Mouse (Mus musculus) myocyte (in vitro differentiated cells): ENCODE measurements around the gene Haghl. TPM values are rescaled to one million over a fixed set of nuclear protein-coding genes. Genes with fewer than 3 reads are reported as not detected.
A peak's percentile ranks its signal among the peaks of the same experiment; 100 is the strongest.

Experiments
- H3K27me3 ChIP-seq: one replicate; pipeline ENCODE4 v1.6.1; 2011; ENCODE audit not compliant: control insufficient read depth, insufficient read depth, insufficient read length
- H3K36me3 ChIP-seq: one replicate; pipeline ENCODE4 v1.6.1; 2011; ENCODE audit not compliant: control insufficient read depth, insufficient read depth
- H3K4me2 ChIP-seq: one replicate; pipeline ENCODE4 v1.6.1; 2011; ENCODE audit warnings: low read depth, control low read depth
- H3K4me3 ChIP-seq: one replicate; pipeline ENCODE4 v1.5.1; 2011; ENCODE audit warnings: mild to moderate bottlenecking, control low read depth, moderate library complexity
- H3K79me2 ChIP-seq: one replicate; pipeline ENCODE4 v1.6.1; 2011; ENCODE audit not compliant: control insufficient read depth, insufficient read depth
- H3ac ChIP-seq: one replicate; pipeline ENCODE4 v1.6.1; 2011; ENCODE audit not compliant: control insufficient read depth, insufficient read length
- CEBPB ChIP-seq: IDR thresholded peaks from 2 replicates; pipeline ENCODE4 v1.6.1; 2011; ENCODE audit warnings: mild to moderate bottlenecking, moderate library complexity; ENCODE audit not compliant: poor library complexity, insufficient read depth, severe bottlenecking
- E2F4 ChIP-seq: IDR thresholded peaks from one replicate; pipeline ENCODE4 v1.6.1; 2011; ENCODE audit warnings: mild to moderate bottlenecking, control low read depth, moderate library complexity; ENCODE audit not compliant: insufficient read depth
- MAX ChIP-seq: IDR thresholded peaks from one replicate; pipeline ENCODE4 v1.6.1; 2011; ENCODE audit warnings: low read depth, mild to moderate bottlenecking, control low read depth
- MYOD1 ChIP-seq, 3 experiments: IDR thresholded peaks; one replicate each; pipeline ENCODE4 v1.6.1; 2011; ENCODE audit warnings: control low read depth in 2 of 3, low read depth in 2 of 3, mild to moderate bottlenecking in 2 of 3, moderate library complexity in 1 of 3; ENCODE audit not compliant: insufficient read length in 2 of 3, control insufficient read depth in 1 of 3
- MYOG ChIP-seq, 3 experiments: IDR thresholded peaks; one replicate each; pipeline ENCODE4 v1.6.1; 2011; ENCODE audit warnings: control low read depth in 2 of 3, low read depth in 2 of 3, mild to moderate bottlenecking in 2 of 3; ENCODE audit not compliant: insufficient read length in 2 of 3, control insufficient read depth in 1 of 3, insufficient read depth in 1 of 3
- POLR2A ChIP-seq: IDR thresholded peaks from one replicate; pipeline ENCODE4 v1.6.1; 2011; ENCODE audit warnings: low read depth, mild to moderate bottlenecking, control low read depth, moderate library complexity; ENCODE audit not compliant: insufficient read length
- POLR2AphosphoS2 ChIP-seq: IDR thresholded peaks from one replicate; pipeline ENCODE4 v1.6.1; 2011; ENCODE audit warnings: low read depth, control low read depth; ENCODE audit not compliant: insufficient read length
- REST ChIP-seq: IDR thresholded peaks from one replicate; pipeline ENCODE4 v1.6.1; 2011; ENCODE audit warnings: mild to moderate bottlenecking, control low read depth, moderate library complexity; ENCODE audit not compliant: insufficient read depth, insufficient read length
- SRF ChIP-seq: IDR thresholded peaks from one replicate; pipeline ENCODE4 v1.6.1; 2011; ENCODE audit warnings: low read depth; ENCODE audit not compliant: control insufficient read depth, insufficient read length
- TCF12 ChIP-seq: IDR thresholded peaks from one replicate; pipeline ENCODE4 v1.6.1; 2011; ENCODE audit warnings: mild to moderate bottlenecking, control low read depth; ENCODE audit not compliant: poor library complexity, insufficient read depth, severe bottlenecking
- TCF3 ChIP-seq: IDR thresholded peaks from one replicate; pipeline ENCODE4 v1.6.1; 2011; ENCODE audit warnings: low read depth, control low read depth; ENCODE audit not compliant: insufficient read length
- USF1 ChIP-seq: IDR thresholded peaks from one replicate; pipeline ENCODE4 v1.6.1; 2011; ENCODE audit warnings: low read depth, mild to moderate bottlenecking, control low read depth, moderate library complexity
- polyA plus RNA-seq: library from polyadenylated mRNA; unstranded; fragments of >200 nt; fragmentation: generic; extraction: Trizol; gene quantifications from one replicate; pipeline ENCODE4 v1.2.1, GENCODE M21; 2012; ENCODE audit warnings: missing spikeins

The Haghl gene
- polyA plus RNA-seq, 1 experiment, result 29.8 TPM

- no peaks in the 10 kb centered on the region for H3K27me3 ChIP-seq
- peak overlapping the region; percentile 34 for H3K4me2 ChIP-seq
- TF ChIP-seq REST, result no peak
- no peak for TF ChIP-seq USF1
- peak in 1 of 3 experiments; percentile 58 for TF ChIP-seq MYOD1 (IDR thresholded peaks at IDR 0.05; ENCODE audit: control insufficient read depth in 1 of 3, insufficient read length in 2 of 3, low read depth in 2 of 3)
- no peak for TF ChIP-seq POLR2A
- TF ChIP-seq POLR2AphosphoS2, result no peak
- TF ChIP-seq TCF12, result no peak
- peak in 1 of 3 experiments; percentile 61 for TF ChIP-seq MYOG (IDR thresholded peaks at IDR 0.05; ENCODE audit: control insufficient read depth in 1 of 3, insufficient read depth in 1 of 3, insufficient read length in 2 of 3, low read depth in 2 of 3)
- no peak for TF ChIP-seq SRF
- TF ChIP-seq MAX, result no peak
- no peak for TF ChIP-seq CEBPB
- TF ChIP-seq TCF3, result no peak
- TF ChIP-seq E2F4, result no peak
- no peak overlapping the region for H3K4me3 ChIP-seq
- H3K79me2 ChIP-seq, result no peaks in the 10 kb centered on the region
- H3ac ChIP-seq, result no peak overlapping the region
- no peaks in the 10 kb centered on the region for H3K36me3 ChIP-seq
Measured at GRCm38 (mm10) chr17:25761561-25761970, 23.9 kb downstream of the Haghl start.

DNA sequence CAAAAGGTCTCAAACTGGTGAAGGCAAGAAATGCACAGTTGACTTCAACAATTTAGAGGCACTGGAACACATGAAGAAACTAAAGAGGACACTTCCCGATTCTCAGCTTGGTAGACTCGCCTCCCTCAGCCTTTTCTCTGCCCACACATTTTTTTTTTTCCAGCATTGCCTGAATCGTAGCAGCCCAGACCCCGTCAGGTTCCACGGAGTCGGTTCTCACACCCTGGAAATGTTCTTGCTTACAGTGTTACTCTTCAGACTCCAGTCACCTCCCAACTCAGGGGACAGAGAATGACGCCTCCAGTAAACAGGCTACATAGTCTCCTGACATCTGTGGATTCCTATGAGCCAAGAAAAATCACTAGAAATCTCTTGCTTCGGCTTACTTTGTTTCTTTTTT is 25.3 kb downstream of the Haghl start:
- H3K79me2 ChIP-seq, result no peaks in the 10 kb centered on the region
- H3K27me3 ChIP-seq, result no peaks in the 10 kb centered on the region
- no peak overlapping the region for H3K4me3 ChIP-seq
- H3K4me2 ChIP-seq, result no peak overlapping the region
- no peak overlapping the region for H3ac ChIP-seq
- TF ChIP-seq MYOD1 (IDR thresholded peaks at IDR 0.05; ENCODE audit: control insufficient read depth in 1 of 3, insufficient read length in 2 of 3, low read depth in 2 of 3) (no peak), MAX (no peak), E2F4 (no peak), SRF (no peak), USF1 (no peak), REST (no peak), POLR2A (no peak)
- H3K36me3 ChIP-seq, result no peaks in the 10 kb centered on the region

- no peaks in the 10 kb centered on the region for H3K36me3 ChIP-seq
- no peaks in the 10 kb centered on the region for H3K27me3 ChIP-seq
- no peaks in the 10 kb centered on the region for H3K79me2 ChIP-seq
- no peak for TF ChIP-seq MAX
- no peak for TF ChIP-seq POLR2AphosphoS2
- TF ChIP-seq MYOD1 (IDR thresholded peaks at IDR 0.05; ENCODE audit: control insufficient read depth in 1 of 3, insufficient read length in 2 of 3, low read depth in 2 of 3), result no peak
- TF ChIP-seq REST, result no peak
- no peak for TF ChIP-seq CEBPB
- TF ChIP-seq USF1, result no peak
- no peak for TF ChIP-seq TCF12
- TF ChIP-seq TCF3, result no peak
- TF ChIP-seq MYOG (IDR thresholded peaks at IDR 0.05; ENCODE audit: control insufficient read depth in 1 of 3, insufficient read depth in 1 of 3, insufficient read length in 2 of 3, low read depth in 2 of 3), result no peak
- TF ChIP-seq SRF, result no peak
- no peak for TF ChIP-seq POLR2A
- no peak for TF ChIP-seq E2F4
- H3K4me2 ChIP-seq, result peak overlapping the region; percentile 68
- no peak overlapping the region for H3ac ChIP-seq
- no peak overlapping the region for H3K4me3 ChIP-seq
Measured at GRCm38 (mm10) chr17:25757691-25758090, 27.8 kb downstream of the Haghl start.

DNA sequence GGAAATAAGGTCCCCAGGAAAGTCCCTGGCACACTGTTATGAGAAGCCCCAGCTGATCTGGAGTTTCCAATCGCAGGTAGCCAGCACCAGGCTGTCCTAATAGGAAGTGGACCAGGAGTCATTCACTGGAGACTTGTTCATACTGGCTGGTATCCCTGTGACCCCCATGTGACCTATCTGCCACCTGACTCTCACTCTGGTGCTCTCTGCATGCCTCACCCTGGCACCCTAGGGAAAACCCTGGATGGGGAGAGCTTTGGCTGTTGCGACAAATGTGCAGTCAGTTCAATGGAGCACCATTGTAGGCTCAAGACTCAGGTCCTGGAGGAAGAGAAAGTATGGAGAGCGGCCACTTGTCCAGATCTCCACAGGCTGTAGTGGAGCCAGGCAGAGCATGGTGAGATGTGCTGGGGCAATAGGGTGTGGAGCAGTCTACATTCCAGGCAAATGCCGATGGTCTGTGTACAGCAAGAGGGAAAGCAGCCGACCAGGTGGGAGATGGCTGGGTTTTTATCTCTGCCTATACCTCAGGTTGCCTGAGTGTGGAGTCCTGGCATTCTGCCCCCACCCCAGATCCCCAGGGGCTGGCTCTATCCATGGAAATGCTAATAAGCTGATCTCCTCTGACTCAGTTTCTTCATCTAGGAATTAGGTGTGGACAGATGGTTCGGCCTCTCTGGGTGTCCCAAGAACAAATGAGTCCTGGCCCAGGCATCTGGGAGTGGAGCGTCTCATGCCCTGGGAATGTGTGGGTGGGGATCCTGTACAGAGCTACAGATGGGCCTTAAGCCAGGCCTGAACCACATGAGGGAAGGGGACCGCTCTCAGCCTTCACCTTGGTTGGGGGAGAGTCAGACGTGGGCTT is 28.9 kb downstream of the Haghl start:
- H3K27me3 ChIP-seq, result no peaks in the 10 kb centered on the region
- no peaks in the 10 kb centered on the region for H3K36me3 ChIP-seq
- TF ChIP-seq CEBPB (no peak), MYOG (IDR thresholded peaks at IDR 0.05; ENCODE audit: control insufficient read depth in 1 of 3, insufficient read depth in 1 of 3, insufficient read length in 2 of 3, low read depth in 2 of 3) (peak in 1 of 3 experiments; percentile 62), POLR2AphosphoS2 (no peak), REST (no peak), MAX (no peak), E2F4 (no peak), POLR2A (no peak), MYOD1 (IDR thresholded peaks at IDR 0.05; ENCODE audit: control insufficient read depth in 1 of 3, insufficient read length in 2 of 3, low read depth in 2 of 3) (peak in 2 of 3 experiments; percentile 11 to 63), USF1 (peak; percentile 38), SRF (no peak)
- no peak overlapping the region for H3ac ChIP-seq
- no peaks in the 10 kb centered on the region for H3K79me2 ChIP-seq
- H3K4me2 ChIP-seq, result peak overlapping the region; percentile 68
- H3K4me3 ChIP-seq, result no peak overlapping the region
